Mouse (Mus musculus) retina, postnatal 7 days (tissue): Measurements from ENCODE around the gene Satl1.
"Not testable (repeated sequence)": the region's sequence is repeated elsewhere in the genome, so short reads cannot be mapped to it uniquely, and the experiment has no call there.

ENCODE experiments used
- DNase-seq: peaks from one replicate; pipeline ENCODE4 v3.0.0-alpha.2; 2012; ENCODE audit warnings: low read depth, low spot score

Satl1 gene

GRCm38 (mm10) chrX:112406679-112407078, at the start of gene Satl1:
TSS of gene Satl1 (minus strand) at chrX:112406779.
- no peak for DNase-seq

- no peak for DNase-seq
Measured at GRCm38 (mm10) chrX:112438064-112438463, 31.5 kb upstream of the Satl1 start.

GRCm38 (mm10) chrX:112437580-112437979, 31.0 kb upstream of the Satl1 start:
- DNase-seq = no peak

GRCm38 (mm10) chrX:112422998-112423397, 16.4 kb upstream of the Satl1 start:
- DNase-seq = not testable (repeated sequence)

GRCm38 (mm10) chrX:112412309-112412708, 5.7 kb upstream of the Satl1 start:
- DNase-seq = no peak

GRCm38 (mm10) chrX:112370577-112371410, 35.8 kb downstream of the Satl1 start:
- not testable (repeated sequence) for DNase-seq

- DNase-seq = no peak
Measured at GRCm38 (mm10) chrX:112368426-112368825, 38.2 kb downstream of the Satl1 start.

GRCm38 (mm10) chrX:112348395-112348791, 58.2 kb downstream of the Satl1 start:
- peak; percentile 21 for DNase-seq

- DNase-seq = no peak
Measured at GRCm38 (mm10) chrX:112347467-112348394, 58.8 kb downstream of the Satl1 start.

- no peak for DNase-seq
Measured at GRCm38 (mm10) chrX:112339486-112339885, 67.1 kb downstream of the Satl1 start.
